Mouse (Mus musculus) midbrain, embryonic 16.5 days (tissue): ENCODE measurements around the gene Gm28961. TPM values are rescaled to one million over a fixed set of nuclear protein-coding genes. Genes with fewer than 3 reads are reported as not detected.
"Not testable (repeated sequence)": the region's sequence is repeated elsewhere in the genome, so short reads cannot be mapped to it uniquely, and the experiment has no call there.

Experiments used
- ATAC-seq: fragments of 200-750 bp; cut with Nextera tagmentation; 2 replicates; pipeline ENCODE4 v1.8.0; 2017; ENCODE audit warnings: moderate TSS enrichment
- H3K27ac ChIP-seq: fragments of 300-500 bp; sonication (generic); 2 replicates; pipeline ENCODE4 v1.5.1; 2014; ENCODE audit warnings: mild to moderate bottlenecking, low read length, mixed read lengths
- H3K27me3 ChIP-seq: fragments of 300-500 bp; sonication (generic); 2 replicates; pipeline ENCODE4 v1.6.1; 2014; ENCODE audit warnings: low read depth, low read length, mixed read lengths; ENCODE audit not compliant: control insufficient read depth, insufficient read depth
- H3K36me3 ChIP-seq: fragments of 300-500 bp; sonication (generic); 2 replicates; pipeline ENCODE4 v1.6.1; 2014; ENCODE audit warnings: mild to moderate bottlenecking, low read length, moderate library complexity, mixed read lengths; ENCODE audit not compliant: control insufficient read depth, insufficient read depth
- H3K4me1 ChIP-seq: fragments of 300-500 bp; sonication (generic); 2 replicates; pipeline ENCODE4 v1.6.1; 2014; ENCODE audit warnings: mild to moderate bottlenecking, low read length, mixed read lengths; ENCODE audit not compliant: control insufficient read depth, insufficient read depth
- H3K4me2 ChIP-seq: fragments of 300-500 bp; sonication (generic); 2 replicates; pipeline ENCODE4 v1.6.1; 2014; ENCODE audit warnings: mild to moderate bottlenecking, low read length, mixed read lengths
- H3K4me3 ChIP-seq: fragments of 300-500 bp; sonication (generic); 2 replicates; pipeline ENCODE4 v1.5.1; 2014; ENCODE audit warnings: low read depth, mild to moderate bottlenecking, low read length, moderate library complexity, mixed read lengths
- H3K9ac ChIP-seq: fragments of 300-500 bp; sonication (generic); 2 replicates; pipeline ENCODE4 v1.6.1; 2014; ENCODE audit warnings: low read depth, low read length, mixed read lengths
- H3K9me3 ChIP-seq: fragments of 300-500 bp; sonication (generic); replicated peaks from 2 replicates; pipeline ENCODE4 v1.6.1; 2014; ENCODE audit warnings: mild to moderate bottlenecking, low read length, mixed read lengths; ENCODE audit not compliant: control insufficient read depth, poor library complexity, severe bottlenecking
- WGBS: fragments of 180-500 bp; shearing (Covaris S2); extraction: QIAGEN DNeasy Blood & Tissue Kit; methylation state at CpG from one replicate; pipeline ENCODE4 v1.1.7; 2014; 5-methylcytosine and 5-hydroxymethylcytosine counted together
- polyA plus RNA-seq: library from polyadenylated mRNA; unstranded; fragments of >200 nt; fragmentation: Nextera tagmentation; extraction: Ambion mirVana; gene quantifications from 2 replicates; pipeline ENCODE4 v1.2.1, GENCODE M21; 2015

The Gm28961 gene
- polyA plus RNA-seq: not detected in 2 replicates

DNA sequence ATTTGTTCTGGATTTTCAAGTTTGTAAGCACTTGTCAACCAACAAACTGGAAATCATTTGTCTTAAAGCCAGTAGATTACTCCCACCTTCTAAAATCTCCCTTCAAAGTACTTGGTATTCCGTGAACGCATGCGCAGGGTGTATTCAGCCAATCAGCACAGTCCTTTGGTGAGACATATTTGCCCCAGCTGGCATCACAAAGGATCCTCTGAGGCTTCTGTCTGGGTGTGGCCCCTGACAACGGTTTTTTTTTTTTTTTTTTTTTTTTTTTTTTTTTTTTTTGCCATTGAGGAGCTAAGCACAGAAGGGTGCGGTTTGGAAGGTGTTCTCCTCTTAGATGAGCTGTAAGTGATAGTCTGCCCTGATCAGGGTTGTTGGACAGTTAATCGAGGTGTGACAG is at the start of gene Gm28961:
Gene Gm28961, plus strand, starts transcription at position 301 of the 400 bp plus-strand sequence.
- no CpG with 5 or more reads among the region's 6 CpGs for WGBS
- not testable (repeated sequence) for ATAC-seq, H3K36me3 ChIP-seq, H3K9ac ChIP-seq, H3K27ac ChIP-seq, H3K9me3 ChIP-seq, H3K27me3 ChIP-seq, H3K4me3 ChIP-seq, H3K4me2 ChIP-seq, H3K4me1 ChIP-seq

Other genes starting within 250 kb of the Gm28961 start
- gene Gm21943, start 172.0 kb upstream of the Gm28961 start, polyA plus RNA-seq: not detected in 2 replicates